Mouse (Mus musculus) testis, adult 2 months (tissue): ENCODE data around the gene Olfr639. TPM values are rescaled to one million over a fixed set of nuclear protein-coding genes. Genes with fewer than 3 reads are reported as not detected.
"Not testable (repeated sequence)": the region's sequence is repeated elsewhere in the genome, so short reads cannot be mapped to it uniquely, and the experiment has no call there.

Source experiments
- H3K27ac ChIP-seq: fragments of 200-500 bp; 2 replicates; pipeline ENCODE4 v1.5.1; 2012; ENCODE audit warnings: low read depth, low read length; ENCODE audit not compliant: control insufficient read depth, insufficient read depth
- H3K27me3 ChIP-seq: fragments of 200-500 bp; 2 replicates; pipeline ENCODE4 v1.6.1; 2012; ENCODE audit warnings: mild to moderate bottlenecking, low read length, moderate library complexity; ENCODE audit not compliant: control insufficient read depth, insufficient read depth
- H3K36me3 ChIP-seq: fragments of 200-500 bp; 2 replicates; pipeline ENCODE4 v1.6.1; 2012; ENCODE audit warnings: mild to moderate bottlenecking, low read length; ENCODE audit not compliant: control insufficient read depth, insufficient read depth
- H3K4me1 ChIP-seq: fragments of 200-500 bp; 2 replicates; pipeline ENCODE4 v1.6.1; 2012; ENCODE audit warnings: low read length; ENCODE audit not compliant: control insufficient read depth, insufficient read depth
- H3K4me3 ChIP-seq: fragments of 200-500 bp; 2 replicates; pipeline ENCODE4 v1.5.1; 2012; ENCODE audit warnings: low read depth, mild to moderate bottlenecking, low read length, moderate library complexity, mixed read lengths; ENCODE audit not compliant: control insufficient read depth
- CTCF ChIP-seq: fragments of 200-500 bp; IDR thresholded peaks from 2 replicates; pipeline ENCODE4 v1.5.1; 2012; ENCODE audit warnings: low read depth, mild to moderate bottlenecking, inconsistent platforms, low read length, moderate library complexity; ENCODE audit not compliant: control insufficient read depth, insufficient read depth, insufficient replicate concordance
- POLR2A ChIP-seq: fragments of 200-500 bp; IDR thresholded peaks from 2 replicates; pipeline ENCODE4 v1.6.1; 2012; ENCODE audit warnings: low read depth, mild to moderate bottlenecking, inconsistent platforms, low read length, moderate library complexity; ENCODE audit not compliant: control insufficient read depth
- polyA plus RNA-seq: library from polyadenylated mRNA; depleted of rRNA; stranded (reverse); fragments of >200 nt; gene quantifications from 2 replicates; pipeline ENCODE4 v1.2.3, GENCODE M21; 2012; rRNA removed

Gene Olfr639
- polyA plus RNA-seq, 1 experiment = not detected

DNA sequence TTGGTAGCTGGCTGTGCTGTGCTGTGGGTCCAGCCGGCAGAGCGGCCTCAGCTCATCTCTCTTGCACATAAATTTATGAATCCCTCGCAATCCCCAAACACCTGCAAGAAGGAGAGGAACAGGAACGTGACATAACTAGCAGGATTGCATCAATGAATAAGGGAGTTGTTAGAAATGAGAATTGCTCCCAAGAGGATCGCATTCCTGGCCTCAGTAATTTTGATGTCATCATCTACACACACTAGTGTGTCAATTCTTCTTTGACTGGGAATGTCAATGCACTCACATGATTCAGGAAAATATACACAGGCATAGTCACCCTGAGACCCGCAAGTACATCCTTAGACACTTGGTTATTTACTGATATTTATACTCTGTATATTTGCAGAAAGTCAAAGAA lies 8.4 kb upstream of the Olfr639 start, which contains the start of gene Olfr640:
Olfr640 (minus strand) TSS at position 101 of the 400 bp plus-strand sequence.
- no peak within 1 kb of the TSS for H3K27ac ChIP-seq
- H3K4me1 ChIP-seq = no peaks in the 10 kb centered on the region
- H3K4me3 ChIP-seq = no peak within 1 kb of the TSS
- H3K27me3 ChIP-seq = no peaks in the 10 kb centered on the region
- no peak for TF ChIP-seq POLR2A
- TF ChIP-seq CTCF = no peak
- no peaks in the 10 kb centered on the region for H3K36me3 ChIP-seq

- no peaks in the 10 kb centered on the region for H3K36me3 ChIP-seq
- no peaks in the 10 kb centered on the region for H3K27me3 ChIP-seq
- H3K27ac ChIP-seq = no peak overlapping the region
- H3K4me1 ChIP-seq = no peaks in the 10 kb centered on the region
- no peak overlapping the region for H3K4me3 ChIP-seq
- TF ChIP-seq POLR2A (no peak), CTCF (no peak)
Measured at GRCm38 (mm10) chr7:104021651-104022050, 4.5 kb upstream of the Olfr639 start.

GRCm38 (mm10) chr7:104018953-104019352 lies 1.9 kb upstream of the Olfr639 start:
- H3K4me3 ChIP-seq = no peak overlapping the region
- TF ChIP-seq CTCF (no peak), POLR2A (no peak)
- H3K4me1 ChIP-seq = no peaks in the 10 kb centered on the region
- H3K27ac ChIP-seq = no peak overlapping the region
- no peaks in the 10 kb centered on the region for H3K27me3 ChIP-seq
- no peaks in the 10 kb centered on the region for H3K36me3 ChIP-seq

DNA sequence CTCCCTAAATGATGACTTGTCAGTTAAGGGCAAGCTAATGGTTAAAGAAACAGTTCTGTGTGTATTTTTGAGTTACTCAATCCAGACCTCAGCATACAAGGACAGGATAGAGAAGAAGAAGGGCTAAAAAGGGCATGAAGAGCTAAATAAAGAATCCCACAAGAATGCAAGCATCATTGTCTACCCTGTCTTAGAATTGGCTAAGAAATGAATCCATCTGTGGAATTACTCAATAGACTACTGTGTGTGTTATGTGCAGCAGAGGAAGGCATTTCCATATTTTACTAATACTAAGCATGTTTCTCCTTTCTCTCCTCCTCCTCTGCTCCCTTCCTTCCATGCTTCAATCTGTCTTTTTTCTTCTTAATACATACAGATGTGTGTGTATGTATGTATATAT lies 18.0 kb downstream of the Olfr639 start:
- TF ChIP-seq POLR2A (no peak), CTCF (no peak)
- Histone ChIP-seq H3K27ac (no peak overlapping the region), H3K36me3 (no peaks in the 10 kb centered on the region), H3K4me1 (no peaks in the 10 kb centered on the region), H3K27me3 (no peaks in the 10 kb centered on the region), H3K4me3 (no peak overlapping the region)

DNA sequence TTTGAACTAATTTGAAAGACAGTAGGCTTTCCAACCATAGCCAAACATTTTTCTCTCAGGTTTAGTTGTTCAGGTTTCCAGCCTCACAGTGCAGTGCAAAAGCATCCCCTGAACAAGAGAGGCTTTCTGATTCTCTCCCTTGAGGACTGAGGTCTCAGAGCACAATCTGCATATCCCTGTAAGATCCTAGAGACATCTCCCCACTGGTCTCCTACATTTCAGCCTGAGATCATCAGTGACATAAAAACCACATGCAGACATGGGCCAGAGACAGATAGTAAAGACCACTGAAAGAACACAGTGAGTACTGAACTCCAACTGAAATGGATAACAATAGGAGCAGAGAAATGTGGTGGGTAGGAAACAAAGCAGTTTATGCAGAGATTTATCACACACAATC lies 18.7 kb downstream of the Olfr639 start, which contains the start of gene Olfr638:
Olfr638 (plus strand) TSS at position 301 of the 400 bp plus-strand sequence.
- no peaks in the 10 kb centered on the region for H3K36me3 ChIP-seq

DNA sequence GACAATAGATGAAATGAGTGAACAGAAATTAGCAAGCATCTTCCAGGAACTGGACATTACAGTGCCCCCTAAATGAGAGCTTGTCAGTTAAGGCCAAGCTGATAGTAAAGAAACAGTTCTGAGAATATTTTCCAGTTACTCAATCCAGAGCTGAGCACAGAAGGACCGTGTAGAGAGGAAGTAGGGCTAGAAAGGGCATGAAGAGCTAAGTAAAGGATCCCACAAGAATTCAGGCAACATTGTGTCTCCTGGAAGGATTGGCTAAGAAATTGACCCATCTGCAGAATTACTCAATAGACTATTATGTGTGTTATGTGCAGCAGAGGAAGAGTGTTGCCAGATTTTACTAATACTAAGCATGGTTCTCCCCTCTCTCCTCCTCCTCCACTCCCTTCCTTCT lies 45.3 kb downstream of the Olfr639 start:
- no peaks in the 10 kb centered on the region for H3K36me3 ChIP-seq
- TF ChIP-seq POLR2A = no peak
- no peak for TF ChIP-seq CTCF
- H3K4me1 ChIP-seq = no peaks in the 10 kb centered on the region
- H3K27ac ChIP-seq = no peak overlapping the region
- H3K4me3 ChIP-seq = no peak overlapping the region
- no peaks in the 10 kb centered on the region for H3K27me3 ChIP-seq

More for the DNA sequence above, 18.7 kb downstream of the Olfr639 start, which contains the start of gene Olfr638:
- Histone ChIP-seq H3K27ac (no peak within 1 kb of the TSS), H3K4me1 (no peaks in the 10 kb centered on the region), H3K27me3 (no peaks in the 10 kb centered on the region), H3K4me3 (no peak within 1 kb of the TSS)
- TF ChIP-seq POLR2A (no peak), CTCF (no peak)

DNA sequence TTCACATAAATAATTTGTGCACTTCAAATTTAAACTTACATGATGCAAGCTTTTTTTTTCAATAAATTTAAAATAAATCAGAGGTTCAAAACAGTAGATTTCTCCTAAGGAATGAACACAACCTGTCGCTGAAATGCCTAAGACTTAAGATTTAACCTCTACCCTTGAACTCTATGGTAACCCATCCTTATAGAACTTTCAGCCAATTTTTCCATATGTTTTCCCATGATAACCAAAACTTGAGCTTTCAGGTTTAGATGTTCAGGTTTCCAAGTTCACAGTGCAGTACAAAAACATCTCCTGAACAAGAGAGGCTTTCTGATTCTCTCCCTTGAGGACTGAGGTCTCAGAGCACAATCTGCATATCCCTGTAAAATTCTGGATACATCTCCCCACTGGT lies 46.3 kb downstream of the Olfr639 start, which contains the start of gene Olfr635:
Olfr635 (plus strand) TSS at position 301 of the 400 bp plus-strand sequence.
- TF ChIP-seq POLR2A (no peak), CTCF (no peak)
- Histone ChIP-seq H3K27me3 (no peaks in the 10 kb centered on the region), H3K27ac (no peak within 1 kb of the TSS), H3K4me3 (no peak within 1 kb of the TSS), H3K36me3 (no peaks in the 10 kb centered on the region), H3K4me1 (no peaks in the 10 kb centered on the region)

- H3K4me3 ChIP-seq, H3K27me3 ChIP-seq, H3K4me1 ChIP-seq, H3K27ac ChIP-seq, H3K36me3 ChIP-seq: not testable (repeated sequence)
Measured at GRCm38 (mm10) chr7:103966873-103967272, 50.2 kb downstream of the Olfr639 start.

Other genes with a start within 250 kb of the Olfr639 start
- gene Olfr69, start 245.7 kb downstream of the Olfr639 start, polyA plus RNA-seq = not detected in 2 replicates
- not detected in 2 replicates for gene Olfr68, start 237.6 kb downstream of the Olfr639 start, polyA plus RNA-seq
- not detected in 2 replicates for gene Olfr67, start 225.5 kb downstream of the Olfr639 start, polyA plus RNA-seq
- gene Hbb-bt, start 203.3 kb downstream of the Olfr639 start, polyA plus RNA-seq = 8.1 and 11.1 TPM in 2 replicates
- 78.9 and 88.8 TPM in 2 replicates for gene Hbb-bs, start 189.2 kb downstream of the Olfr639 start, polyA plus RNA-seq
- not detected in 2 replicates for gene Hbb-bh2, start 176.8 kb downstream of the Olfr639 start, polyA plus RNA-seq
- not detected in 2 replicates for gene Hbb-bh1, start 174.1 kb downstream of the Olfr639 start, polyA plus RNA-seq
- 0.19 and 0.26 TPM in 2 replicates for gene Hbb-y, start 164.1 kb downstream of the Olfr639 start, polyA plus RNA-seq
- gene Olfr66, start 131.1 kb downstream of the Olfr639 start, polyA plus RNA-seq = not detected in 2 replicates
- gene Olfr64, start 122.8 kb downstream of the Olfr639 start, polyA plus RNA-seq = not detected in 2 replicates
- not detected in 2 replicates for gene Olfr65, start 113.8 kb downstream of the Olfr639 start, polyA plus RNA-seq
- not detected in 2 replicates for gene Olfr631, start 88.5 kb downstream of the Olfr639 start, polyA plus RNA-seq
- gene Olfr632, start 83.0 kb downstream of the Olfr639 start, polyA plus RNA-seq = not detected in 2 replicates
- gene Olfr633, start 72.9 kb downstream of the Olfr639 start, polyA plus RNA-seq = not detected in 2 replicates
- gene Olfr635, start 46.2 kb downstream of the Olfr639 start, polyA plus RNA-seq = not detected in 2 replicates
- not detected in 2 replicates for gene Olfr638, start 18.6 kb downstream of the Olfr639 start, polyA plus RNA-seq
- gene Olfr640, start 8.3 kb upstream of the Olfr639 start, polyA plus RNA-seq = 0.07 TPM in 1 of 2 replicates, not detected in the other
- gene Olfr641, start 18.1 kb upstream of the Olfr639 start, polyA plus RNA-seq = 0.15 TPM in 1 of 2 replicates, not detected in the other
- 0.53 TPM in 1 of 2 replicates, not detected in the other for gene Olfr642, start 35.4 kb upstream of the Olfr639 start, polyA plus RNA-seq
- 0.80 and 0.89 TPM in 2 replicates for gene 4930516K23Rik, start 44.1 kb upstream of the Olfr639 start, polyA plus RNA-seq
- 0.12 TPM in 1 of 2 replicates, not detected in the other for gene Olfr644, start 54.6 kb upstream of the Olfr639 start, polyA plus RNA-seq
- gene Olfr645, start 68.2 kb upstream of the Olfr639 start, polyA plus RNA-seq = 0.02 TPM in 1 of 2 replicates, not detected in the other
- not detected in 2 replicates for gene Olfr646, start 87.6 kb upstream of the Olfr639 start, polyA plus RNA-seq
- 101 and 104 TPM in 2 replicates for gene Ubqln5, start 112.5 kb upstream of the Olfr639 start, polyA plus RNA-seq
- 0.17 and 0.51 TPM in 2 replicates for gene Olfr643, start 120.1 kb upstream of the Olfr639 start, polyA plus RNA-seq
- gene Ubqln3, start 126.0 kb upstream of the Olfr639 start, polyA plus RNA-seq = 434 and 492 TPM in 2 replicates
- 257 and 316 TPM in 2 replicates for gene Ubqlnl, start 133.3 kb upstream of the Olfr639 start, polyA plus RNA-seq
- not detected in 2 replicates for gene Olfm5, start 147.5 kb upstream of the Olfr639 start, polyA plus RNA-seq
- 0.07 and 0.09 TPM in 2 replicates for gene Olfr648, start 166.1 kb upstream of the Olfr639 start, polyA plus RNA-seq
- gene Olfr649, start 178.7 kb upstream of the Olfr639 start, polyA plus RNA-seq = not detected in 2 replicates
- 1.9 and 2.4 TPM in 2 replicates for gene Trim6, start 201.5 kb upstream of the Olfr639 start, polyA plus RNA-seq
- 1.0 and 1.2 TPM in 2 replicates for gene Trim34a, start 227.2 kb upstream of the Olfr639 start, polyA plus RNA-seq